Mouse (Mus musculus): ENCODE results near the gene Fam187b. TPM values are rescaled to one million over a fixed set of nuclear protein-coding genes. Genes with fewer than 3 reads are reported as not detected.
"Not testable (repeated sequence)": the region's sequence is repeated elsewhere in the genome, so short reads cannot be mapped to it uniquely, and the experiment has no call there.

Fam187b gene
- polyA plus RNA-seq, 1 experiment: not detected

GRCm38 (mm10) chr7:30943909-30944635 is 29.5 kb upstream of the Fam187b start, which contains the start of gene Hamp:
Gene Hamp (minus strand): TSS chr7:30944032.
- H3K79me3 ChIP-seq (ENCODE audit: low read depth): no peaks in the 10 kb centered on the region
- no peak within 1 kb of the TSS for H3K4me3 ChIP-seq (ENCODE audit: insufficient read depth, poor library complexity, severe bottlenecking)
- peaks cover 4% of the 10 kb centered on the region for H3K36me3 ChIP-seq (ENCODE audit: control insufficient read depth, insufficient read depth)
- no peaks in the 10 kb centered on the region for H3K79me2 ChIP-seq (ENCODE audit: control insufficient read depth, insufficient read depth)
- no peaks in the 10 kb centered on the region for H3K27me3 ChIP-seq (ENCODE audit: control insufficient read depth, insufficient read depth, insufficient read length)
- TF ChIP-seq USF1 (IDR thresholded peaks at IDR 0.05; ENCODE audit: low read depth) (no peak), FOSL1 (IDR thresholded peaks at IDR 0.05; ENCODE audit: insufficient read depth, low read length, poor library complexity, severe bottlenecking) (no peak), MYOD1 (IDR thresholded peaks at IDR 0.05; ENCODE audit: control insufficient read depth, insufficient read length, low read depth) (no peak), MYOG (IDR thresholded peaks at IDR 0.05; ENCODE audit: control insufficient read depth, extremely low read depth, insufficient read length) (no peak), CEBPB (IDR thresholded peaks at IDR 0.05; ENCODE audit: low read depth) (no peak), MAX (IDR thresholded peaks at IDR 0.05) (no peak), CTCF (IDR thresholded peaks at IDR 0.05; ENCODE audit: control insufficient read depth, insufficient read depth, insufficient read length) (no peak)
- H3ac ChIP-seq (ENCODE audit: control insufficient read depth, insufficient read length, low read depth): no peak within 1 kb of the TSS

- H3ac ChIP-seq (ENCODE audit: control insufficient read depth, insufficient read length, low read depth); H3K36me3 ChIP-seq (ENCODE audit: control insufficient read depth, insufficient read depth); H3K79me3 ChIP-seq (ENCODE audit: low read depth); H3K4me3 ChIP-seq (ENCODE audit: insufficient read depth, poor library complexity, severe bottlenecking); H3K79me2 ChIP-seq (ENCODE audit: control insufficient read depth, insufficient read depth); H3K27me3 ChIP-seq (ENCODE audit: control insufficient read depth, insufficient read depth, insufficient read length): not testable (repeated sequence)
Measured at GRCm38 (mm10) chr7:30944706-30945105, 28.9 kb upstream of the Fam187b start.

GRCm38 (mm10) chr7:30945466-30945865 is 28.1 kb upstream of the Fam187b start:
- not testable (repeated sequence) for H3K79me3 ChIP-seq (ENCODE audit: low read depth); H3K79me2 ChIP-seq (ENCODE audit: control insufficient read depth, insufficient read depth); H3K27me3 ChIP-seq (ENCODE audit: control insufficient read depth, insufficient read depth, insufficient read length); H3ac ChIP-seq (ENCODE audit: control insufficient read depth, insufficient read length, low read depth); H3K4me3 ChIP-seq (ENCODE audit: insufficient read depth, poor library complexity, severe bottlenecking)
- H3K36me3 ChIP-seq (ENCODE audit: control insufficient read depth, insufficient read depth): peaks cover 16% of the 10 kb centered on the region

GRCm38 (mm10) chr7:30945876-30946275 is 27.7 kb upstream of the Fam187b start:
- Histone ChIP-seq H3K27me3 (ENCODE audit: control insufficient read depth, insufficient read depth, insufficient read length) (no peaks in the 10 kb centered on the region), H3K79me3 (ENCODE audit: low read depth) (no peaks in the 10 kb centered on the region), H3K79me2 (ENCODE audit: control insufficient read depth, insufficient read depth) (no peaks in the 10 kb centered on the region), H3ac (ENCODE audit: control insufficient read depth, insufficient read length, low read depth) (no peak overlapping the region), H3K4me3 (ENCODE audit: insufficient read depth, poor library complexity, severe bottlenecking) (no peak overlapping the region), H3K36me3 (ENCODE audit: control insufficient read depth, insufficient read depth) (peaks cover 18% of the 10 kb centered on the region)
- TF ChIP-seq FOSL1 (IDR thresholded peaks at IDR 0.05; ENCODE audit: insufficient read depth, low read length, poor library complexity, severe bottlenecking) (no peak), CEBPB (IDR thresholded peaks at IDR 0.05; ENCODE audit: low read depth) (no peak), USF1 (IDR thresholded peaks at IDR 0.05; ENCODE audit: low read depth) (no peak), CTCF (IDR thresholded peaks at IDR 0.05; ENCODE audit: control insufficient read depth, insufficient read depth, insufficient read length) (no peak), MAX (IDR thresholded peaks at IDR 0.05) (no peak), MYOG (IDR thresholded peaks at IDR 0.05; ENCODE audit: control insufficient read depth, extremely low read depth, insufficient read length) (no peak), MYOD1 (IDR thresholded peaks at IDR 0.05; ENCODE audit: control insufficient read depth, insufficient read length, low read depth) (no peak)

GRCm38 (mm10) chr7:30949902-30950301 is 23.7 kb upstream of the Fam187b start:
- peaks cover 41% of the 10 kb centered on the region for H3K36me3 ChIP-seq (ENCODE audit: control insufficient read depth, insufficient read depth)
- not testable (repeated sequence) for H3K4me3 ChIP-seq (ENCODE audit: insufficient read depth, poor library complexity, severe bottlenecking); H3ac ChIP-seq (ENCODE audit: control insufficient read depth, insufficient read length, low read depth); H3K79me2 ChIP-seq (ENCODE audit: control insufficient read depth, insufficient read depth); H3K79me3 ChIP-seq (ENCODE audit: low read depth); H3K27me3 ChIP-seq (ENCODE audit: control insufficient read depth, insufficient read depth, insufficient read length)

- Histone ChIP-seq H3K79me3 (ENCODE audit: low read depth) (peaks cover 3% of the 10 kb centered on the region), H3K36me3 (ENCODE audit: control insufficient read depth, insufficient read depth) (peaks cover 47% of the 10 kb centered on the region), H3K27me3 (ENCODE audit: control insufficient read depth, insufficient read depth, insufficient read length) (no peaks in the 10 kb centered on the region), H3K79me2 (ENCODE audit: control insufficient read depth, insufficient read depth) (peaks cover 17% of the 10 kb centered on the region), H3ac (ENCODE audit: control insufficient read depth, insufficient read length, low read depth) (no peak overlapping the region), H3K4me3 (ENCODE audit: insufficient read depth, poor library complexity, severe bottlenecking) (no peak overlapping the region)
- TF ChIP-seq FOSL1 (IDR thresholded peaks at IDR 0.05; ENCODE audit: insufficient read depth, low read length, poor library complexity, severe bottlenecking) (no peak), USF1 (IDR thresholded peaks at IDR 0.05; ENCODE audit: low read depth) (no peak), MAX (IDR thresholded peaks at IDR 0.05) (no peak), CEBPB (IDR thresholded peaks at IDR 0.05; ENCODE audit: low read depth) (no peak)
Measured at GRCm38 (mm10) chr7:30952441-30953265, 20.9 kb upstream of the Fam187b start.

Measured in C2C12 (cell line).